Mouse (Mus musculus) lung, adult 2 months (tissue): ENCODE results near the gene Rbbp6.

Experiments
- CTCF ChIP-seq: fragments of 200-500 bp; IDR thresholded peaks from 2 replicates; pipeline ENCODE4 v1.5.1; 2011; ENCODE audit warnings: mild to moderate bottlenecking, low read length, control low read depth; ENCODE audit not compliant: insufficient read depth
- POLR2A ChIP-seq: fragments of 200-500 bp; IDR thresholded peaks from 2 replicates; pipeline ENCODE4 v1.6.1; 2011; ENCODE audit warnings: low read depth, mild to moderate bottlenecking, control low read depth, low read length, borderline replicate concordance; ENCODE audit errors: extremely low read depth

- TF ChIP-seq CTCF (no peak), POLR2A (no peak)
Measured at GRCm38 (mm10) chr7:122940371-122941075, 25.0 kb upstream of the Rbbp6 start.
